Mouse (Mus musculus) liver, embryonic 15.5 days (tissue): ENCODE measurements around the gene Thada. TPM values are rescaled to one million over a fixed set of nuclear protein-coding genes. Genes with fewer than 3 reads are reported as not detected.

Experiments
- ATAC-seq: fragments of 200-750 bp; cut with Nextera tagmentation; 2 replicates; pipeline ENCODE4 v1.8.0; 2017; ENCODE audit warnings: moderate number of reproducible peaks, mild to moderate bottlenecking, moderate library complexity; ENCODE audit not compliant: insufficient read depth
- H3K27ac ChIP-seq: fragments of 300-500 bp; sonication (generic); replicated peaks from 2 replicates; pipeline ENCODE4 v1.5.1; 2015; ENCODE audit warnings: mild to moderate bottlenecking, inconsistent platforms
- H3K27me3 ChIP-seq: fragments of 300-500 bp; sonication (generic); 2 replicates; pipeline ENCODE4 v1.6.1; 2015; ENCODE audit warnings: mild to moderate bottlenecking, inconsistent platforms
- H3K36me3 ChIP-seq: fragments of 300-500 bp; sonication (generic); replicated peaks from 2 replicates; pipeline ENCODE4 v1.6.1; 2015; ENCODE audit warnings: moderate library complexity, mild to moderate bottlenecking, inconsistent platforms
- H3K4me1 ChIP-seq: fragments of 300-500 bp; sonication (generic); replicated peaks from 2 replicates; pipeline ENCODE4 v1.6.1; 2015; ENCODE audit warnings: inconsistent platforms
- H3K4me2 ChIP-seq: fragments of 300-500 bp; sonication (generic); 2 replicates; pipeline ENCODE4 v1.6.1; 2015; ENCODE audit warnings: moderate library complexity, mild to moderate bottlenecking, inconsistent platforms
- H3K4me3 ChIP-seq: fragments of 300-500 bp; sonication (generic); replicated peaks from 2 replicates; pipeline ENCODE4 v1.5.1; 2015; ENCODE audit warnings: mild to moderate bottlenecking, inconsistent platforms
- H3K9ac ChIP-seq: fragments of 300-500 bp; sonication (generic); 2 replicates; pipeline ENCODE4 v1.6.1; 2015; ENCODE audit warnings: moderate library complexity, mild to moderate bottlenecking, inconsistent platforms
- H3K9me3 ChIP-seq: fragments of 300-500 bp; sonication (generic); replicated peaks from 2 replicates; pipeline ENCODE4 v1.6.1; 2016; ENCODE audit warnings: inconsistent platforms
- WGBS: fragments of 180-500 bp; shearing (Covaris S2); methylation state at CpG from one replicate; pipeline ENCODE4 v1.1.7; 2015; ENCODE audit warnings: mixed read lengths; ENCODE audit not compliant: insufficient replicate concordance; 5-methylcytosine and 5-hydroxymethylcytosine counted together
- polyA plus RNA-seq: library from polyadenylated mRNA; unstranded; fragments of >200 nt; fragmentation: Nextera tagmentation; extraction: Ambion mirVana; gene quantifications from 2 replicates; pipeline ENCODE4 v1.2.1, GENCODE M21; 2015

Thada gene
- polyA plus RNA-seq, 1 experiment from 2014 or later, result 2.3 TPM

DNA sequence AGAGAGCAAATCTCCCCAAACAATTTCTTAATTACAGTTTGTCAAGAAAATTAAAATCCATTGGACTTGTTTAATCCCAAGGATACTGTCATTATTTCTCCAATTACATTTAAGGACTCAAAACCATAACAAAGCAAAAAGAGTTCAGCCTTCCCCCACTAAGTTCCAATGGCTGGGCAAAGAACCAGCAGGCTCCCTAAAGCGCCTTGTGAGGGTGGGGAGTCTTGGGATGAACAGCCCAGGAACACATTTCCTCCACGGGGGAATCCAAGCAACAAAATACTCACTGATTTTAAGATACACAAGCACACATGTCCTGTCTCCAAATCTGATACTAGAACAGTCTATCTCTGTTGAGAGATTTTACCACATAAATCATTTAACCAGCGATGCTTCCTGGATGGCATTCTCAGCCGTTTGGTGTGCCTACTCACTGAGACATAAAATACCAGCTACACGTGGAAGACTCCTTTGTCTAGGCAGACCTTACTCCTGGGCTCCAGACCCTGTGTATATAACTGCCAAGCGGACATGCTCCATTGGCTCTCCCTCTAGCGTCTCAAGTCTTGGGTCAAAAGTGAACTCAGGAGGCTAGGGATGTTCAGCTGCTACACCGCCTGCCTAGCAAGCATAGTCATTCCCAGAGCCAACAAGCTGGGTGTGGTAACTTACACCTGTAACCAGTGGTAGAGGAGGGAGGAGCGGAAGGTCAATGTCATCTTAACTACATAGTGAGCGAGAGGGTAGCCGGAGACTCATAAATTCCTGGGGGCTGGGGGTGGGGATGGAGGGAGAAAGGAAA lies 97.6 kb downstream of the Thada start:
- Histone ChIP-seq H3K36me3 (no peaks in the 10 kb centered on the region), H3K27ac (no peak overlapping the region), H3K4me3 (no peak overlapping the region), H3K4me1 (0 out of 2 replicates have a peak, but pooled peaks cover 12% of the 10 kb centered on the region), H3K9me3 (no peaks in the 10 kb centered on the region), H3K27me3 (no peaks in the 10 kb centered on the region), H3K9ac (no peak overlapping the region), H3K4me2 (no peak overlapping the region)
- no peak for ATAC-seq
- 75% methylated on average over 11 of the region's 11 CpGs for WGBS

DNA sequence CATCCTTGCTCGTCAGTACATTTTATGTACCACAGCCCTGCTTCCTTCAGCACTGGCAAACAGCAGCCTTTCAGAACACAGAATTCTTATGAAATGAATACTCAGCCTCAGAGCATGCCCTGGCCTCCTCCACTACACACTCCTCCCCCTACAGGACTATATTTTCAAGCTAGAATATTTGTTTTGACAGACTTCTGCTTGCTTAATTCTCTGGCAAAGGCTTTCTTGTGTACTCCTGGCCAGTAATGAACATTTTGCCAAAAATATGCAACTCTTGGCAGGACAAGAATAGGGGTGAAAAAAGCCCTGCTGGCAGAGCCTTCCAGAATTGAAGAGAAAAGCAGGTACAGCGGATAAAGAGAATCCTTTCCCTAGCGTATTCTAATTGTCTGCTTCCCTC lies 98.3 kb downstream of the Thada start:
- Histone ChIP-seq H3K4me1 (0 out of 2 replicates have a peak, but pooled peaks cover 12% of the 10 kb centered on the region), H3K4me3 (no peak overlapping the region), H3K9ac (no peak overlapping the region), H3K36me3 (no peaks in the 10 kb centered on the region), H3K4me2 (no peak overlapping the region), H3K27me3 (no peaks in the 10 kb centered on the region), H3K27ac (no peak overlapping the region), H3K9me3 (no peaks in the 10 kb centered on the region)
- no peak for ATAC-seq
- 71% methylated on average over 3 of the region's 3 CpGs for WGBS

DNA sequence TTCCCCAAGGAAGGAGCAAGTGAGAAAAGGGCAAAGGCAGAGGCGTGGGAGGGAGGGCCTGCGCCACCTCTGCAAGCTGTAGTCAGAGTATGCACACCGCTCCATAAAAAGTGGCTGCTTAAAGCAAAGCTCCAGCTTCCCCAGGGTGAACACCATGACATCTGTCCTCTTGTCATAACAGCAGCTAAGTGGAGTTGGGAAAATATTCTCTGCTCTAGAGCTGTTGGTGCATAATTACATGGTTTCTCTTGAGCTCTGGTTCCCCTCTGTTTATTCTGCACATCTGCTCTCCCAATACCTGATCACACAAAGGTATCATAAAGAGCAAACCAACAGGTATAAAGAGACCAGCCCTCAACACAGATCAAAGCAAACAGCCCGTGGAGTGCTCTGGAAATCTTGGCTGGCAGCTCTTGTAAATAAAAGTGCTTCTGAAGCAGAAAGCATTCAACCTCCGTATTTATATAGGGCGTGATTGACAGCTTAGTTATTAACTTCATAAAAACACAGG lies 100.2 kb downstream of the Thada start:
- H3K36me3 ChIP-seq, result peaks cover 4% of the 10 kb centered on the region; the same call in 1 of the 2 replicates
- no peak overlapping the region for H3K9ac ChIP-seq
- 60% methylated on average over 6 of the region's 6 CpGs for WGBS
- no peak overlapping the region for H3K4me3 ChIP-seq
- H3K9me3 ChIP-seq, result no peaks in the 10 kb centered on the region
- no peak for ATAC-seq
- no peak overlapping the region for H3K27ac ChIP-seq
- H3K4me2 ChIP-seq, result no peak overlapping the region
- 0 out of 2 replicates have a peak, but pooled peaks cover 12% of the 10 kb centered on the region for H3K4me1 ChIP-seq
- H3K27me3 ChIP-seq, result no peaks in the 10 kb centered on the region

DNA sequence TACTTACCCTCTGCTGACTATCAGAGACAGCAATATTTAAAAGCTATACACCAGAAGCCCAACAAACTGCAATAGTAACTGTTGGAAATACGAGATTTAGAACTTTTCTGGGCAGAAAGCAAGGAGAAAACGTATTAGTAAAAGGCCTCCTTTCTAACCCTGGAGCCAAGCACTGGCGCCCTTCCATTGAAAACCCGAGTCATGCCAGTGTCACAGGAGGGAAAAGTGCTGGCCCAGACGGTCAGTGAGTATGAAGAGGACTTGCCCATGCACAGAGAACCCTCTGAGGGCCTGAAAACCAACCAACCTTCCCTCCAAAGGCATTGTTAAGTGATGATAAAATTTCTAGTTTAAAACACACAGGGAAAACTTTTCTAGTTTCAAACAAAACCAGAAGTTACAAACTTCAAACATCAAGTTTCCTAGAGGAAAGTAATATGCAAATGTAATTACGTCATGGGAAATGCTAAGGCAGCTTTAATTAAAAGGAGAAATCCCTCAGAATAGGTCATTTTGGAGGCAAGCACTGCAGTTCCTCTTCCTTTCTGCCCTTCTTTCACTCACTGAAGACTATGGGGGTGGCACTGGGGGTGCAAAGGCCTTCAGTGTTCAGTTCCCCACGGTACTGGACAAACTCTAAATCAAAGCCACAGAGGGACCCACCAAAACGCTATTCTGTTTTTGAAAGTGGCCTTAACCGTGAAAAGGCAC lies 100.8 kb downstream of the Thada start:
- Histone ChIP-seq H3K4me2 (no peak overlapping the region), H3K27ac (no peak overlapping the region)
- ATAC-seq, result no peak

DNA sequence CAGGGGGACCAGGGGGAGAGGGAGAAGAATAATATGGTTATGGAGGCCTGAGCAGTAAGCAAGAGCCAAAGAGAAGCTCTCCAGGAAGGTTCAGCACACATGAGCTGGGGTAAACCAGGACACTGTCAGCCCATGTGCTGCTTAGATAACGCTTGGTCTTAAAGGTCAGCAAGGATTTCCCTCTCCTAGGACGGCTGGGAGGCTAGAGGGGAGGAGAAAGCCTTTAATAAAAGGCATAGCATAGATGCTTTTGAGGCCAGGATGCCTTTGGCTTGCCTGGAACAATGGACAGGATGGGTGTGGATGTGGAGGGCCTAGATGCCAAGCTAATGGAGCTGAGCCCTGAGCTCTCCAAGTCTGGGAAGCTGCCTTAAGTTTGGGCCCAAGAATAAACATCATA lies 102.6 kb downstream of the Thada start:
- H3K4me2 ChIP-seq, result no peak overlapping the region
- no peak overlapping the region for H3K4me3 ChIP-seq
- WGBS, result 47% methylated on average over 2 of the region's 2 CpGs
- no peaks in the 10 kb centered on the region for H3K9me3 ChIP-seq
- 0 out of 2 replicates have a peak, but pooled peaks cover 12% of the 10 kb centered on the region for H3K4me1 ChIP-seq
- H3K27me3 ChIP-seq, result no peaks in the 10 kb centered on the region
- peaks cover 8% of the 10 kb centered on the region for H3K36me3 ChIP-seq
- no peak overlapping the region for H3K27ac ChIP-seq
- ATAC-seq, result no peak
- no peak overlapping the region for H3K9ac ChIP-seq

More for the DNA sequence above, 100.8 kb downstream of the Thada start:
- Histone ChIP-seq H3K4me1 (0 out of 2 replicates have a peak, but pooled peaks cover 12% of the 10 kb centered on the region), H3K27me3 (no peaks in the 10 kb centered on the region), H3K9me3 (no peaks in the 10 kb centered on the region), H3K9ac (no peak overlapping the region), H3K4me3 (no peak overlapping the region), H3K36me3 (peaks cover 4% of the 10 kb centered on the region; the same call in 1 of the 2 replicates)
- 66% methylated on average over 9 of the region's 9 CpGs for WGBS

DNA sequence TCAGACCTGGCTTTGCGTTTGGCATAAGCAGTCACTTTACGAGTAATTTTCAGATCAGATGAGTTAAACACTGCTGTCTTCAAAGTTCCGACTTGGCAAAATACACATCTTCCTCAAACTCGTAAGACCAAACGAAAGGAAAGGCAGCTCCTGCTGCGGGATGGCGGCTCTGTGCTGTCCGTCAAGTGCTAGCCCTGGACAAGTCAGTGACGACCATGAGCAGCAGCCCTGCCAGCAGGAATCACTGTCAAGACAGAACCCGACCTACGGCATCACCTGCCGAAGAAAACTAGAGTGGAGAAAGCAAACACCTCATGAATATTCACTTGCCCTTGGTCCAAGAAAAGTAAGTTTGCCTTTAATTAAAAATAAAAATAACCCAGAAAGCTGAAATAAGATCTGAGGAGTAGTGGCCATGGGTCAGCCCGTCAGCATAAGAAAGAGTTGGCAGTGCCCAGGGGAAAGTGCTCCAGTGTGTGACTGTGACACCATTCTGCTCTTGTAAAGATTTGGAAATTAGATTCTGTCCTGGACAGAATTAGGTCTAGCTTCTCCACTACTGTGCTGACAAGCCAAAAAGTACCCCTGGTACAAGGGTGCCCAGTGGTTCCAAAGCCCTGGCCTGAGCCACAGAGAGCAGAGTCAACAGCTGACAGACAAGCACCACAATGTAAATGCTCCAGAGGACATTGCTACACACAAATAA lies 103.3 kb downstream of the Thada start:
- Histone ChIP-seq H3K4me1 (0 out of 2 replicates have a peak, but pooled peaks cover 10% of the 10 kb centered on the region), H3K4me3 (no peak overlapping the region), H3K36me3 (peaks cover 8% of the 10 kb centered on the region), H3K9ac (no peak overlapping the region), H3K9me3 (no peaks in the 10 kb centered on the region), H3K27ac (no peak overlapping the region), H3K27me3 (no peaks in the 10 kb centered on the region), H3K4me2 (no peak overlapping the region)
- no peak for ATAC-seq
- 80% methylated on average over 13 of the region's 13 CpGs for WGBS

DNA sequence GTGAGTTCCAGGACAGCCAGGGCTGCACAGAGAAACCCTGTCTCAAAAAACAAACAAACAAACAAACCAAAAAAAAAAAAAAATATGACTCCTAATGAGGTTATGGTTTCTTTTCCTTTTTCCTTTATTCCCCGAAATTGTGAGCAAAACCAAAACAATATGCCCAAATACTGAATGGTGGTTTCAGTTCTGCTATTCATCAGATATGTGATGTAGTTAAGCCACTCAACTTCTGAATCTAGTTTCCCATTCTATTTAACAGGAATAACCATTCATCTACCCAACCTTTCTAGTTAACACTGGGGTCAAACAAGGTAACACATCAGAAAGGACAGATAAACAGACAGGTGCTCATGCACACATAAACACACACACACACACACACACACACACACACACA lies 105.0 kb downstream of the Thada start:
- 0 out of 2 replicates have a peak, but pooled peaks cover 6% of the 10 kb centered on the region for H3K4me1 ChIP-seq
- no peak for ATAC-seq
- no peak overlapping the region for H3K27ac ChIP-seq
- no peak overlapping the region for H3K4me3 ChIP-seq
- H3K27me3 ChIP-seq, result no peaks in the 10 kb centered on the region
- WGBS, result 52% methylated on average over 1 of the region's 1 CpGs
- no peak overlapping the region for H3K9ac ChIP-seq
- no peak overlapping the region for H3K4me2 ChIP-seq
- peaks cover 8% of the 10 kb centered on the region for H3K36me3 ChIP-seq
- H3K9me3 ChIP-seq, result no peaks in the 10 kb centered on the region

DNA sequence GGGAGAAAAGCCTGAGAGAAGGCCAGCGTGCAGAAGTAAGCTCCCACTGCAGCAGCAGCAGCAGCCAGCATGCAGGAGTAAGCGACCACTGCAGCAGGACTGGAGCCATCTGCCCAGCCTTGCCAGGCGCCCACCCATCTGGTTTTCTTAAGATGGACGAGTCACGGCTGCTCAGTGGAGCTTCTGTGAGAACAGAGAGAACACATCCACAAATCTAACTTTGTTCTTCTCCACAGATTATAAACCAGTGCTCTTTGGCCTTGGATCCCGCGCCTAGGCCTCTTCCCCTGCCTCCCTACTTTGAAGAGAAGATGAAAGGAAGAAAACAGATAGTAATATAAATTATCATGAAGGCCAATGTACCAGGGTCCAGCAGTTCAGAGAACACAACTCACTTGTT lies 106.2 kb downstream of the Thada start:
- Histone ChIP-seq H3K36me3 (peaks cover 8% of the 10 kb centered on the region), H3K9me3 (no peaks in the 10 kb centered on the region), H3K4me2 (no peak overlapping the region), H3K27ac (no peak overlapping the region), H3K4me3 (no peak overlapping the region), H3K9ac (no peak overlapping the region), H3K4me1 (no peaks in the 10 kb centered on the region; the same call in 1 of the 2 replicates), H3K27me3 (no peaks in the 10 kb centered on the region)
- WGBS, result 81% methylated on average over 7 of the region's 7 CpGs
- ATAC-seq, result no peak

DNA sequence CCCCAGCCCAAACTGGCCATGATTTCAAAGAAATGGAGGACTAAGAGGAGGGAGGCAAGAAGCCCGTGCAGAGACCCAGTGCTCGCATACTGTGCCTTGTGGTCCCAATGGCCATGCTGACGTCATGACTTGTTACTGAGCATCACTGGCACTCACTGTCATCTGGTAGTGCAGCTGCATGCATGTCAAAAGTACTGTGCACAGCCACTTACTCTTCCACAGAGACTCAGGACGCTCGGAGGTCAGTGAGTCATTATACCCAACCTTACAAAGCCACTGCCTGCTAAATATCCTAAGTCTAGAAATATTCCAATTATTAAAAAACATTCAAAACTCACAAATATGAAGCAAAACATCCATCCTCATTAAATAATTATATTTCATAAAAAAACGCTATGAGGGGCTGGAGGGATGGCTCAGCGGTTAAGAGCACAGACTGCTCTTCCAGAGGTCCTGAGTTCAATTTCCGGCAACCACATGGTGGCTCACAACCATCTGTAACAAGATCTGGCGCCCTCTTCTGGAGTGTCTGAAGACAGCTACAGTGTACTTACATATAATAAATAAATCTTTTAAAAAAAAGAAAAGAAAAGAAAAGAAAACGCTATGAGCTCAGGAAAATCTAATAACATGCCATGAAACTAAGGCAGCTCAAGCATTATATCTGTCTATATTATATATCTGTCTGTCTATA lies 106.9 kb downstream of the Thada start:
- no peaks in the 10 kb centered on the region for H3K9me3 ChIP-seq
- H3K27me3 ChIP-seq, result no peaks in the 10 kb centered on the region
- 77% methylated on average over 10 of the region's 10 CpGs for WGBS
- H3K36me3 ChIP-seq, result peaks cover 8% of the 10 kb centered on the region
- H3K4me3 ChIP-seq, result no peak overlapping the region
- H3K27ac ChIP-seq, result no peak overlapping the region
- no peak for ATAC-seq
- no peak overlapping the region for H3K4me2 ChIP-seq
- no peaks in the 10 kb centered on the region; the same call in 1 of the 2 replicates for H3K4me1 ChIP-seq
- no peak overlapping the region for H3K9ac ChIP-seq

DNA sequence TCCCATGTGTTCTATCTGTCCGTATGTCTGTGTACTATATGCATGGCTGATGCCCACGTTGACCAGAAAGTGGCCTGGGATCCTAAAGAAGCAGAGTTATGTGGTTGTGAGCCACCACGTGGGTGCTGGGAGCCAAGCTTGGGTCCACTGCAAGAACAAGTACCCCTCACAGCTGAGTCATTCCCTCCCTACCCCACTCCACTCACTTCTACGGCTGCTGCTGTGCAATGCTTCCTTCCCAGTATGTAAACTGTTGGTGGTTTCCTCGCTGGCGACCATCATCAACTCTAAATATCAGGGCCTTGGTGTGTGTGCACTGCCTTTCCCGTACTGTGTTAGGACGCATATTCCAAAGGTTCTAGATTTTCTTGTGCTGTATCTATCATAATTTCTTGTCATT lies 108.2 kb downstream of the Thada start:
- 69% methylated on average over 8 of the region's 8 CpGs for WGBS
- Histone ChIP-seq H3K4me3 (no peak overlapping the region), H3K9ac (no peak overlapping the region), H3K4me2 (no peak overlapping the region), H3K4me1 (peaks cover 7% of the 10 kb centered on the region), H3K36me3 (peaks cover 8% of the 10 kb centered on the region), H3K27ac (no peak overlapping the region), H3K27me3 (no peaks in the 10 kb centered on the region), H3K9me3 (no peaks in the 10 kb centered on the region)
- no peak for ATAC-seq
